Mouse (Mus musculus) mature B cell (primary cell): ENCODE data around the gene Sirt1.
"Not testable (repeated sequence)": the region's sequence is repeated elsewhere in the genome, so short reads cannot be mapped to it uniquely, and the experiment has no call there.

ENCODE experiments used
- in situ Hi-C: fragments of 300-500 bp; cut with MboI; formaldehyde crosslinking; loops from 2 replicates; pipeline ENCODE4 v1.14.3; 2019

Gene Sirt1

GRCm38 (mm10) chr10:63388948-63389347 is 7.4 kb upstream of the Sirt1 start:
- in situ Hi-C loops = loop anchor here (10.0 kb wide), 1 partner anchor 234 kb away; no protein-coding TSS in a partner anchor

- in situ Hi-C loops = loop anchor here (10.0 kb wide), 1 partner anchor 232 kb away; no protein-coding TSS in a partner anchor
These were observed 5.5 kb upstream of the Sirt1 start for GRCm38 (mm10) chr10:63386991-63387390.

GRCm38 (mm10) chr10:63386444-63386843 is 4.9 kb upstream of the Sirt1 start:
- in situ Hi-C loops = loop anchor here (10.0 kb wide), 1 partner anchor 232 kb away; no protein-coding TSS in a partner anchor

- in situ Hi-C loops = loop anchor here (10.0 kb wide), 1 partner anchor 231 kb away; no protein-coding TSS in a partner anchor
These were observed 4.4 kb upstream of the Sirt1 start for GRCm38 (mm10) chr10:63385897-63386296.

GRCm38 (mm10) chr10:63382372-63383279 is 1.1 kb upstream of the Sirt1 start, which contains the start of gene Dnajc12:
Gene Dnajc12 (plus strand): TSS chr10:63382443.
- in situ Hi-C loops = loop anchor here (10.0 kb wide), 1 partner anchor 228 kb away; no protein-coding TSS in a partner anchor

- in situ Hi-C loops = no loop called here
These were observed 2.4 kb downstream of the Sirt1 start for GRCm38 (mm10) chr10:63378948-63379680.

GRCm38 (mm10) chr10:63377468-63377867 is 4.0 kb downstream of the Sirt1 start:
- in situ Hi-C loops = no loop called here

GRCm38 (mm10) chr10:63376303-63376702 is 5.2 kb downstream of the Sirt1 start:
- in situ Hi-C loops = no loop called here

- in situ Hi-C loops = no loop called here
These were observed 13.5 kb downstream of the Sirt1 start for GRCm38 (mm10) chr10:63368041-63368440.

GRCm38 (mm10) chr10:63367386-63367785 is 14.1 kb downstream of the Sirt1 start:
- in situ Hi-C loops = no loop called here

GRCm38 (mm10) chr10:63365918-63366455 is 15.5 kb downstream of the Sirt1 start:
- in situ Hi-C loops = no loop called here

- in situ Hi-C loops = no loop called here
These were observed 21.0 kb downstream of the Sirt1 start for GRCm38 (mm10) chr10:63360502-63360901.

GRCm38 (mm10) chr10:63352111-63352510 is 29.4 kb downstream of the Sirt1 start:
- in situ Hi-C loops = no loop called here

GRCm38 (mm10) chr10:63351099-63351498 is 30.4 kb downstream of the Sirt1 start:
- in situ Hi-C loops = not testable (repeated sequence)

- in situ Hi-C loops = no loop called here
These were observed 30.8 kb downstream of the Sirt1 start for GRCm38 (mm10) chr10:63350666-63351065.

- in situ Hi-C loops = no loop called here
These were observed 33.2 kb downstream of the Sirt1 start for GRCm38 (mm10) chr10:63348291-63348690.

GRCm38 (mm10) chr10:63344751-63345150 is 36.8 kb downstream of the Sirt1 start:
- in situ Hi-C loops = no loop called here

- in situ Hi-C loops = no loop called here
These were observed 40.2 kb downstream of the Sirt1 start for GRCm38 (mm10) chr10:63341351-63341750.

GRCm38 (mm10) chr10:63338914-63339643 is 42.4 kb downstream of the Sirt1 start:
- in situ Hi-C loops = no loop called here

GRCm38 (mm10) chr10:63337951-63338836 is 43.3 kb downstream of the Sirt1 start:
- in situ Hi-C loops = no loop called here
